Mouse (Mus musculus) brown adipose tissue, adult 24 weeks (tissue): Measurements from ENCODE around the gene Cyp26c1. TPM values are rescaled to one million over a fixed set of nuclear protein-coding genes. Genes with fewer than 3 reads are reported as not detected.

Experiments used
- H3K27ac ChIP-seq: fragments of 200-500 bp; replicated peaks from 2 replicates; pipeline ENCODE4 v1.5.1; 2012; ENCODE audit warnings: low read depth, mild to moderate bottlenecking, low read length
- H3K4me1 ChIP-seq: fragments of 200-500 bp; 2 replicates; pipeline ENCODE4 v1.6.1; 2012; ENCODE audit warnings: low read length, mixed read lengths; ENCODE audit not compliant: control insufficient read depth, insufficient read depth, insufficient read length
- H3K4me3 ChIP-seq: fragments of 200-500 bp; 2 replicates; pipeline ENCODE4 v1.5.1; 2012; ENCODE audit warnings: low read depth, mild to moderate bottlenecking, low read length, moderate library complexity; ENCODE audit not compliant: insufficient read depth
- polyA plus RNA-seq: library from polyadenylated mRNA; stranded (reverse); fragments of >200 nt; gene quantifications from 2 replicates; pipeline ENCODE4 v1.2.4, GENCODE M21; 2012; ENCODE audit not compliant: missing spikeins, insufficient read depth, insufficient read length

The Cyp26c1 gene
- polyA plus RNA-seq, 1 experiment = not detected

- peaks cover 4% of the 10 kb centered on the region for H3K4me1 ChIP-seq
Measured at GRCm38 (mm10) chr19:37695146-37695545, 9.8 kb downstream of the Cyp26c1 start.

GRCm38 (mm10) chr19:37695762-37696602 is 10.6 kb downstream of the Cyp26c1 start:
- Histone ChIP-seq H3K4me3 (no peak overlapping the region), H3K27ac (no peak overlapping the region), H3K4me1 (peaks cover 4% of the 10 kb centered on the region)

More at GRCm38 (mm10) chr19:37695146-37695545, 9.8 kb downstream of the Cyp26c1 start:
- no peak overlapping the region for H3K4me3 ChIP-seq
- H3K27ac ChIP-seq = no peak overlapping the region

- H3K4me3 ChIP-seq = 0 out of 2 replicates have a peak overlapping the region, but pooled peaks have one; percentile 12
- H3K4me1 ChIP-seq = peaks cover 4% of the 10 kb centered on the region
- no peak overlapping the region for H3K27ac ChIP-seq
Measured at GRCm38 (mm10) chr19:37696603-37697334, 11.4 kb downstream of the Cyp26c1 start.

- Histone ChIP-seq H3K4me3 (peak overlapping the region; percentile 34; the same call in 1 of the 2 replicates), H3K27ac (no peak overlapping the region), H3K4me1 (peaks cover 4% of the 10 kb centered on the region)
Measured at GRCm38 (mm10) chr19:37697335-37697636, 11.9 kb downstream of the Cyp26c1 start.

- Histone ChIP-seq H3K4me3 (peak within 1 kb of the TSS; percentile 34), H3K27ac (no peak within 1 kb of the TSS), H3K4me1 (peaks cover 4% of the 10 kb centered on the region)
Measured at GRCm38 (mm10) chr19:37697651-37698272, 12.4 kb downstream of the Cyp26c1 start, which contains the start of gene Cyp26a1. TSS of gene Cyp26a1 (plus strand) at chr19:37697798.

- no peak overlapping the region for H3K4me3 ChIP-seq
- H3K27ac ChIP-seq = no peak overlapping the region
- peaks cover 4% of the 10 kb centered on the region for H3K4me1 ChIP-seq
Measured at GRCm38 (mm10) chr19:37698273-37699160, 13.1 kb downstream of the Cyp26c1 start.

- no peak overlapping the region for H3K4me3 ChIP-seq
- H3K27ac ChIP-seq = no peak overlapping the region
- peaks cover 4% of the 10 kb centered on the region for H3K4me1 ChIP-seq
Measured at GRCm38 (mm10) chr19:37699711-37700110, 14.3 kb downstream of the Cyp26c1 start.

- Histone ChIP-seq H3K4me3 (no peak overlapping the region), H3K27ac (no peak overlapping the region), H3K4me1 (no peaks in the 10 kb centered on the region)
Measured at GRCm38 (mm10) chr19:37702377-37703076, 17.1 kb downstream of the Cyp26c1 start.

GRCm38 (mm10) chr19:37703902-37704509 is 18.6 kb downstream of the Cyp26c1 start:
- Histone ChIP-seq H3K27ac (no peak overlapping the region), H3K4me3 (no peak overlapping the region), H3K4me1 (no peaks in the 10 kb centered on the region)

GRCm38 (mm10) chr19:37705722-37706121 is 20.3 kb downstream of the Cyp26c1 start:
- Histone ChIP-seq H3K4me1 (no peaks in the 10 kb centered on the region), H3K27ac (no peak overlapping the region), H3K4me3 (no peak overlapping the region)

GRCm38 (mm10) chr19:37714681-37715080 is 29.3 kb downstream of the Cyp26c1 start:
- Histone ChIP-seq H3K4me3 (no peak overlapping the region), H3K27ac (no peak overlapping the region), H3K4me1 (no peaks in the 10 kb centered on the region)

GRCm38 (mm10) chr19:37715980-37716379 is 30.6 kb downstream of the Cyp26c1 start:
- H3K4me1 ChIP-seq = no peaks in the 10 kb centered on the region
- H3K27ac ChIP-seq = no peak overlapping the region
- H3K4me3 ChIP-seq = no peak overlapping the region

GRCm38 (mm10) chr19:37716524-37717175 is 31.3 kb downstream of the Cyp26c1 start:
- H3K27ac ChIP-seq = no peak overlapping the region
- no peaks in the 10 kb centered on the region for H3K4me1 ChIP-seq
- no peak overlapping the region for H3K4me3 ChIP-seq
